Mouse (Mus musculus) frontal cortex, postnatal 36 days (tissue): ENCODE measurements at regions not wholly inside any gene's neighbourhood (a gene's known extent, or its start where the extent isn't known, plus 50 kb on each side); places are given as distances from the start of the nearest gene placed in this dataset.

Experiments
- DNase-seq, 2 experiments: peaks; one replicate each; pipeline ENCODE4 v3.0.0; 2022; ENCODE audit warnings: low spot score in 2 of 2

DNA sequence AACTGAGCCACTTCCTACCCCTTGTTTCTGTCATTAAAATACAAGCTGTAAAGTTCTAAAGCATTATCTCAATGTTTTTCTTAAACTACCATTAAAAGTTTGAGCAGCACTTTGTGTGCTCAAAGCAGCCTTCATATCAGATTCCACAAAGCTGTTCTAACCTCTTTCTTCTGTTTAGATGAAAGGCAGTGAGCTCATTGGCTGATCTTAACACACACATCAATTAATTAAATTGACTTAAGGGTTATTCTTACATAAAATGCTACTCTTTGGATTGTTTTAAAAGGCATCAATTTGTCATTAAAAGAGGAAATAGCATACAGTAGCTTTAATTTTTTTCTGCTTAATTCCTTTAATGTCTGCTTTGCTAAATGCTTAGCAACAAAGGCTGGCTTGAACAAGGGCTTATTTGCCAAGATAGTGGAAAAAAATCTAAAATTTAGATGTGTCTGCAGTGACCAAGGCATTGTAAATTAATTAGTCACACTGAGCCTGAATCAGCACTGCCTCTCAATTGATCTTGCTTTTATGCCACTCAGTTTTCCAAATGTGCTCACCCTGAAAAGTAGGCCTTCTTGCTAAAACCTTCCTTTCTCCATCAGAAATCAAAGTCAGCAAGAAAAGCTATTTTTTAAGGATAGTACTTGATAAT is 777.5 kb downstream of the Tmem114 start:
- no peak for DNase-seq

DNA sequence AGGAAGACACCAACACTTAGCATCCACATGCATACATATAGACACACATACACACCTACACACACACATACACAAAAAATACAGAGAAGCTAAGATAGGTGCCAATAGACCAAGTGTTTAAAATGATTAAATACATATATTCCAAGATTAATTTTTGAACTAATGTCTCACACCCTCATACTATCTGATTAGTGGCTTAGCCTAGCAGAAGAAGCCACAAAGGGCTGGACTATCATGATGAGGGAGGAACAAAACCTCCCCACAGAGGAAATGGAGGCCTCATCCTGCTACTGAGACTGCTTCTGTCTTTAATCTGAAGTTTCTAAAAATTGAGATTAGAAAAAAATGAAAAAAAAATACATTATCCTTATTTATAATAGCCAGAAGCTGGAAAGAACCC is 780.6 kb downstream of the Tmem114 start:
- DNase-seq = no peak

DNA sequence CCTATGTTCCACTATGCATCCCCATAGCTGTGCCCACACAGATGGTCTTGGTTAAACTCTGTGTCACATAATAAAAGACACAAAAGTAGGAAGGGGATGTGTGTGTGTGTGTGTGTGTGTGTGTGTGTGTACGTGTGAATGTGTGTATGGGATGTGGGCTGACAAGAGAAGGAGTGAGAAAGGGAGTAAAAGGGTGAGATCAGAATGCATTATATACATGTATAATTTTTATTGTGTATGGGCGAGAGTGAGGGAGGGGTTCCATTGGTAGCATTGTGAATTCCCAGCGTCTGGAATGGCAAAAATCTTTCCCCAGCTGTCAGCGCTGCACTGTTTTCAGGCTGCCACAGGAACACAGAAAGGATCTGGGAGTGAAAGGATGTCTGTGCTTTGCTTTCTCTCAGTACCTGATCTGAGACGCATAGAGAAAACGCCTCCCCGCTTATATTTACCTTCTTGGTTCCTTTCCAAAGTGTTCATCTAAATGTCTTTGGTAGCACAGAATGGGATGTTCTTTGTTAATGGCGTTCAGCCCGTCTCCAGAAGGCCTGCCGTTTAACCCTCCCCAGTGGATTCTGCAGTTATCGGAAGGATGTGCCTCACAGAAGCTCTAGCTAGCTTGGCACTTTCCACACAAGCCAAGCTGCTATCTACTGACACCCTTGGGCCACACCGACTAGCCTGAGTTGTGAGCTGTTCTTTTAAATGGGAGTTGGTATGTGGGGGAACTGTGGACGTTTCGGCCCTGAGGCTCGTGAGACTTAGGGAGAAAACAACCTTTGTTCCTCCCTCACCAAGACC is 785.8 kb downstream of the Tmem114 start:
- DNase-seq = no peak

DNA sequence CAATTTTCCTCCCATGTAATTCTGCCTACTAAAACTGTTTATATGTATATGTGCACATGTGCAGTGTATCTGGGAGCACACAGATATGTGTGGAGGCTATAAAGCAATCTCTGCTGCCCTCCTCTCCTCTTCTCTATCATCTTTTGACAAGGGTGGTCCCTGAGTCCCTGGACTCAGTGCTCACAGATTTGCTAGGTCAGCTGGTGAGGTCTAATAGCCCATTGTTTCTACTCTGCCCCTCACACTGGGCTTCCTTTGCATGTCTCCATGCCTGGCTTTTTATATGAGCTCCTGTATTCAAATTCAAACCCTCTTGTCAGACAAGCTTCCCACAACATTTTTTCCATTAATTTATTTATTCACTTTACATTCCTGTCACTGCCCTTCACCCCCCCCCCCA is 786.9 kb downstream of the Tmem114 start:
- no peak for DNase-seq

DNA sequence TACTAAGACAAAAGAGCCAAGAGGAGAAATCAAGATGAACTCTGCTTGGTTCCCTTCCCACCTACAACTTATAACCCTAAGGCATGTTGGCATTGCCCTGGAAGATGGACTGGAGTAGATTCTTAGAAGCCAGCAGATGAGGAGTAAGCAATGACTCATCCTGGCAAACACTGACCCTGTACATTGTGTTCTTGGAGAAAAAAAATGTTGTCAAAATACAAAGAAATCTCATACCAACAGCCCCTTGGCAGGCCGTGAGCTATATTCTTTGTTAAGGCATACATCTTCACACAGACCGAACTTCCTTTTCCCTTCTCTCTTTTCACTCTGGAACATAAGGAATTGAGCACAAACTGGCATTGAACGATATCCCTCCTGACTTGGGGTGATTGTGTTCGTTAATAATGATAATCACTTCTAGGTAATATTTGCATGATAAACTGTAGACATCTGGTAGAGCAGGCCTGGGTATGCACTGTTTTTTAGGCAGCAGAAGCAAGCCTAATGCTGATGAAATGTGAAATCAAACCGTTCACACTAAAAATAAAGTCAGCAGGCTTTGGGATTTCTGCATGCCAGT is 787.7 kb downstream of the Tmem114 start:
- no peak for DNase-seq

DNA sequence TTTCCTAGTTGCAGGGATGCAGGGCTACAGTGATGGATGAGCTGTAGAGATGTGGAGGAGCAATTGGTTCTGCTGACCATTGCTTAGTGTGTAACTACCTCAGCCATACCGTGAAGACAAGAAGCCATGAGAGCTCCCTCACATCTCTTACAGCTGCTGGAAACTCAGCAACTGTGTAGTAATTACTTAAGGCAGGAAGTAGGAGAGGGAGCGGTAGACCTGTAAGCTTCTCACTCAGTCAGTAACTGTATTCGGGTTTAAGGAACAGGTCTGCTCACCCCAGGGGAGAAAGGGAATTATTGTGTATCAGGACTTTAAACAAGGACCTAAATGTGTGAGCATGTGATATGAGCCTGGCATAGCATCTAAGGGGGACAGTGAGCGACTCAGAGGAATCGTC is 788.6 kb downstream of the Tmem114 start:
- DNase-seq = no peak

DNA sequence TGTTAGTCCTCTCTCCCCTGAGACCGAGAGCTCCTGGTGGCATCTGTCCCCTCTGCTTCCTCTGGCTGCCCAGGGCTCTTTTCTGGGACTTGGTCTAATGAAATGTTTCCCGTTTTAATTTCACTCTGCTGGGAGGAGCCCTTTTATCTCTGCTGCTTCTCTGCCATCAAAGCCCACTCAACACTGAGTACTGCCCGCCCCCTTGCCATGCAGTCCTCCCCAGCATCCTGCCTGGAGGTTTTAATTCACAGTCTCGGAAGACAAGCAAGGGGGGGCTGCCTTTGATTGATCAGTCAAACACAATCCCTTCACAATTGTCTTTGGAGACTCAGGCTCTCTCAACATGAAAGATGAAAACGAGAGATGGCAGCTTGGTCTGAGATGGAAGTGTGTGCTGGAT is 792.5 kb downstream of the Tmem114 start:
- no peak for DNase-seq

DNA sequence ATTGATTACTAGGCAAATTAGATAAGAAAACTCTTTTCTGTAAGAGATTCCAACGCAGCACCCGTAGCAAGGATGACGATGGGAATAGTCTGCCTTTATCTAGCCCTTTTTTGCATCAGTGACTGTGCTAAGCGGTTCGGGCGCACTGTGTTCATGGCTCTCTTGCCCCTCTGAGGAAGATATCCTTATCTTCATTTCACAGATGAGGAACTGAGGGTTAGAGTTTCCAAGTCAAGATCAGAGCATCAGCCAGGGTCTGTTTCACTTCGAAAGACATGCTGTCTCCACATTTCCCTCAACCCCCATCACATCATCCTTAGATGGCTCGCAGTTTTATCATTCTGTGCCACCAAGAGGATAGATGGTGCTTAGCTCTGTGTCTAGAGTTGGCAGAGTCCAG is 796.6 kb downstream of the Tmem114 start:
- DNase-seq = no peak

DNA sequence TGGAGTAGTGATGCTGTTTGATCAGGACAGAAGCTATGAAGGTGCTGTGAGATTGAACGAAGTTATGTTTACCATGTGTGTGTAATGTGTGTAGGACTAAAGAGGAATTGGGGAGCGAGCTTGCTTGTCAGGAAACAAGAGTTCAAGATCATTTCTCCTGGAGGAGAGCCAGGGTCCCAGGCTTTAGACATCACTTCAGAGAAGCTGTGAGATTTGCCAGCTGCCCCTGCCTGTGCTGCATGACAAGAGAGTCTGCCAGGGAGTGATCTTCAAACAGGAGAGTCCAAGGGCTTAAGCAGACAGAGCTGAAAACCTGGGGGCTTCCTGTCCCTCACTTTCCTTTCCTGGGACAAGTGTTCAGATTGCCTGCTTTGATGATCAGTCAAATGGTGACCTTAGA is 818.3 kb downstream of the Tmem114 start:
- DNase-seq = no peak

DNA sequence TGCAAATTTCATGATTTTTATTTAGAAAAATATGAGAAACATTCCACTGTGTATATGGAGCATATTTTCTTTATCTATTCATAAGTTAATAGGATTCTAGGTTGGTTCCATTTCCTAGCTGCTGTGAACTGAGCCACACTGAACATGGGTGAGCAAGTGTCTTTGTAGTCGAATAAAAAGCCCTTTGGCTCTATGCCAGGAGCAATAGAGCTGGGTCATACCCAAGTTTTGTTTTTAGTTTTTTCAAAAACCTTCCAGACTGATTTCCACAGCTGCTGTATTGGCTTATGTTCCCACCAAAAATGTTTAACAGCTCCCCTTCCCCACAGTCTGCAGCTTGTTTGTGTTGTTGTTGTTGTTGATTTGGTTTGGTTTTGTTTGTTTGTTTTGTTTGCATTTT is 822.5 kb downstream of the Tmem114 start:
- no peak for DNase-seq

DNA sequence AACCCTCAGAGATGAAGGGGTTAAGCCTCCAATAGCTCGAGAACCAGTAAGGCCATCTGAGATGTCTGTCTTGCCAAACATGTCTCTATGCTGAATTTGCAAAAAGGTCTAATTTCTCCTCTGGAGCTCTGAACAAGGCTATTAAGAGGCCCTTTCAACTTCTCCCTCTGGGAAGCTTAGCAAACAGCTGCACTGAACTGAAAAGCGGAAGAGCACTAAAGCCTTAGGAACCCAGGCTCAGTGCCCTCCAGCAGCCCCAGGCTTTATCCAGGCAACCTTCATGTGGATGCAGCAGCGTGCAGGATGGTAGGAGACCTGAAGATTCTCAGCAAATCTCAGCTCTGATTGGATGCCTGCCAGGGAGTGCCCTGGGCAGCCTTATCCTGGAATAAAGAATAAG is 850.1 kb downstream of the Tmem114 start:
- no peak for DNase-seq

DNA sequence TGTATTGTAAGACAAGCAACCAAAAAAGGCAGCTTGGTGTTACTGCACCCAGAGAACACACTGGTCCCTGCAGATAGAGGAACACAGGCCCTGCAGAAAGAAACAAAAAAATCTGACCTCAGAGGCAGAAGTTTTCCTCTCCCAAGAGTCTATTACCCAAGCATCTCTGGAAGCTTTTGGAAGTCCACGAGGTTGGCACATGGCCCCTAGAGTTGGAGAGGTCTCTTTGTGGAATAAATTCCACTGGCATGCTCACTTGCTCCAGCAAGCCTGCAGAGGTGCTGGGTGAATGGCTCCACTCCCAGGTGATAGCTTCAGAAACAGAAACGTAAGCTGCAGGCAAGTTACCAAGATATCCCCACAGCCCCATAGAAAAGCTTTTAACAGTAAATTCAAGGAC is 864.1 kb downstream of the Tmem114 start:
- DNase-seq = no peak

DNA sequence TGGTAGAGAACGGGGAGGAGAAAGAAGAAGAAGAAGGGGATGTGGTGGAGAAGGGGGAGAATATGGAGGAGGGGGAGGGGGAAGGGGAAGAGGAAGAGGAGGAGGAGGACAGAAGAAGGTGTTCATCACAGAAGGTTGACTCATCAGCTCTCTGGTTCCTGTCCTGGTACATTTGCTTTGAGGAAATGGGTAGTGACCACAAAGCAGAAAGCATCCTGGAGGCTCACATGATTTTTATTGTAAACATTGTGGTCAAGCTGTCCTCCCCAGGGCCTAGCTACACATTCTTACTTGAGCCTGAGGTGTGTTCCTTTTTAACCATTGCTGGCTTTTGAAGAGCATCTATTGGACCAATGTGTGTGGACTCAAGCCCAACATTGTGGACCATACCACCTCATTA is 865.8 kb downstream of the Tmem114 start:
- no peak for DNase-seq

DNA sequence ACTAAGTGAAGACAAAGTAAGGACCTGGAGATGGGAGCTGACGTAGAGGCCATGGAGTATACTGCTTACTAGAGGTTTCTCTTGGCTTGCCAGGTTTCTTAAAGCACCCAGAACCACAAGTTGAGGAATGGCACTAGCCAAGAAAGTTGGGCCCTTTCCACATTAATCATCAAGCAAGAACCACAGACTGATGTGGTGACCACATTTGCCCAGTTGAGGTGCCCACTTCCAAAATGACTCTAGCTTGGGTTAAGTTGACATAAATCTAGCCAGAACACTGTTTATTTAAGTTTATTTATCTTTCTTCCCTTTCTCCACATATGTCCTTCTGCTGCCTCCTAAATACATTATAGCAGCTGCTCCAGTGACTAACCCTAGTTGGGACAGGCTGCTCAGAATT is 866.3 kb downstream of the Tmem114 start:
- no peak for DNase-seq

DNA sequence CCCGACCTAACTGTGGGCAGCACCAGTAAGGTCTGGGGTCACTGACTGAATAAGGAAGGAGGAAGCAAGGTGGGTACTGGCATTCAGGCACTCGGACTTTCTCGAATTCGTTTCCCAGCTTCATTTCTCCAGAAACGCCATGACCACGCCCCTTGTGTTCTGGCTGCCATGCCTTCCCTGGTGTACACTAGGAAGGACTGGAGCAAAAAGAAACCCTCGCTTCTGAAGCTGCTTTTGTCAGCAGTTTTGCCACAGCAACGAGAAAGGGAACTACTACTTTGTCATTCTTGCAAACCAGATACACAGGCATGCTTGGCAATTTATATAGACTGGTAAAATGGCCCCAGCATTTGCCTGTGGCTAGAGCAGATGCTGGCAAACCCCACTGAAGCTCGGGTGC is 869.0 kb downstream of the Tmem114 start:
- DNase-seq = no peak

DNA sequence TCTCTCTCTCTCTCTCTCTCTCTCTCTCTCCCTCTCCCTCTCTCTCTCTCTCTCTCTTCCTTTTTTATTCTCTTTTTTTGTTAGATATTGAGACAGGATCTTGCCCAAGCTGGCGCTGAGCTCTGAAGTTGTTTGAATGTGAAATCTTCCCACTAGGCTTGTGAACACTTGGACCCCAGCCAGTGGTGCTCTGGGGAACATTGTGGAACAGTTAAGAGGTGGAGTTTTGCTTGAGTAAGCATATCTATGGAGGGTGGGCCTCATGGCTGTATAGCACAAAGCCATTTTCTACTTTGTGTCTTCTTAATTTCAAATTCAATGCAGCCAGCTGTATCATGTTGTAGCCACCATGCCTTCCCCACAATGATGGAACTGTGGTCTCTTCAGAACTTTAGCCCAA is 875.4 kb downstream of the Tmem114 start:
- no peak for DNase-seq

DNA sequence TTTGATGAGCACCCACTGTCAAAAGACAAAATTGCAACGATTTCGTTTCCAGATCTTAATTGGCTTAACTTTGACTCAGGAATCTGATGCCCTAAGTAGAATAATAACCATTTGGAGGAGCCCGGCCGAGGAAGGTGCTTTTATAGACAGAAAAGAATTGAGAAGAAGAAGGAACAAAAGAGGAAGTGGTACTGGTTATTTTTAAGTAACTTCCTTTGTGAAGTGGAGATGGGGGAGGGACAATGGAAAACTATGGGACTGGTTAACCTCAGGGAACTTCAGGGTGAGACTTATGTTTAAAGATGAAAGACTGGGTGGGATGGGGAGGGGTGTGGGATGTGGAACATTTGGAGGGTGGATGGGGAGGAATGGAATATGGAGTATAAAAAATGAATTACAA is 880.9 kb downstream of the Tmem114 start:
- no peak for DNase-seq

DNA sequence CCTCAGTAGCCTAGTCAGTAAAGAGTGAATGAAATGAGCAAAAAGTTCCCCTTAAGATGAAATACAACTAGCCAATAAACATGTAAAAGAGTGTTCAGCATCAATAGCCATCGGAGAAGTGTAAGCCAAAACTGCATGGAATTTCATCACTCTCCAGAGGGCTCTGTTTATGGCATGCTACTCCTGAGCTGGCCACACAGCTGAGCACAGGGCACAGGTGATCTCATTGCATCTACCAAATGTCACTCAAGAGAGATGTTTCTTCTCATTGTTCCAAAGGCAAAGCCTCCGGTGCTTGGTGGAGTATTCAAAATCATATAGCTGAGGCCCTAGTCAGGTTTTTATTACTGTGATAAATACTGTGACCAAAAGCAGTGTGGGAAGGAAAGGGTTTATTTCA is 895.1 kb downstream of the Tmem114 start:
- DNase-seq = no peak

DNA sequence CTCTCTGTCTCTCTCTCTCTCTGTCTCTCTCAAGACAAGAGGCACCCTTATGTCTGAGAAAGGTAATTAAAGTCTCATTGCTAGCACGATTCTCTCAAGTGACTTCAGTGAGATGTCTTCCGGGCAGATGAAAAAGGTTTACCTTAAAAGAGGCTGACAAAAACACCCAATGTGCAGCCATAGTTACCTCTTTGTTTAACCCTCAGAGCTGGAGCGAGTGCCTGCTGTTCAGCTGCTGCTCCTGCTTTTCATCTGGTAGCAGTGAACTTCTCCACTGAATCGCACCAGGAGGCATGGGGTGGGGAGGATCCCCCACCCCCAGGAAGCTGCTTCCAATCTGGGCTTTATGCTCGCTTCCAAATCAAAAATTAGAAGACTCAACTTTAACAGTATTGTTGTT is 896.0 kb downstream of the Tmem114 start:
- DNase-seq = no peak

DNA sequence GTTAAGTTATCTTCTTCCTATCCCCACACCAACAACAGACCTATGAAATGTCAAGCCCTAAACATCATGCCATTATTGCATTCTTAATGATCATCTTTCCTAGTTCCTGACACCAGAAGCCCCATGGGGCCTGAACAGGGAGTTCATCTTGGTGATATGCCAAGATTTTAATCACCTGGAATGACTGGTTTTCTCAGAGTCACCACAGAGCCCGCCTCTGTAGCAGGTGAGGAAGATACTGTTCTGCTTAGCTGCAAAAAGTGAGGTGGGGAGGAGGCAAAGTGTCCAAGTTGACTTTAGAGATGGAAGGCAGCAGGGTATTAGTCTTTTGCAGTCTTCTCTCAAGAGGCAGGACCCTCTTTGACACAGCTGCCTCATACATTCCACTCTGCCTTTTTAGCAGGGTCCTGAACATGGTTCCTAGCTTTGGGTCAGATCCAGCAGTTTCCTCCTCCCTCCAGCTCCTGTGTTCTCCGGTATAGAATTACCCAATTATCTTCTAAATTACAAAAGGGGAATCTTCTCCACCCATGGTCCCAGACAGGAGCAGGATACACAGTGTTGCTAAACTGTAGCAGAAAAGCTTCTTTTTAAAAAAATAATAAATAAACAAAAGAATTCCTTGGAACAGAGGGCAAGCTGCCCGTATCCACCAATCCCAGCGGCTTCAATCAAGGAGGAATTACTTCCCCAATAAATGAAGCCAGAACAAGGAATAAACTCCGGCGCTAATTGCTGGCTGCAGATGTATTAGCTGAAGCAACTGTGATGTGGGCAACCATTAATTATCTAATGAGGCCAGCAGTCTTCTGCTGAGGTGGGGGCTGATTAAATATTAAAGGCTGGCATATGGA is 896.8 kb downstream of the Tmem114 start:
- no peak for DNase-seq

DNA sequence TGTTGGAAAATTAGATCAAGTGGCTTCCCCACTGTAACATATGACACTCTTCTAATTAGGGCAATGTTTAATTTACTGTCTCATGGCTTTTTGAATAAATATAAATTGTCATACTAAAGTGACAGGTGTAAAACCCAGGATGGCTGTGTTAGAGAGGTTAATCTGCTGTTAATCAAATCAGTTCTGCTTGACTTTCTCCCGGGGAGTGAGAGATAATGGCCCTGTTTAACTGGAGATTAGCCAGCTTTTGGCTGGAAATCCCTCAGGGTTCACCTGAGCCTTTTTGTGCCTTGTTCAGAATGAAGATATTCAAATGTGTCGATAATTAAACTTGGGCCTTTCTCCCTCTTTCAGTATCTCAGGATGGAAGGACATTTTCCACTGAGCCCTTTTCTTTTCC is 906.2 kb downstream of the Tmem114 start:
- no peak for DNase-seq
